12 mouse cellular contexts compared by ENCODE assay signal in the genomic region with DNA sequence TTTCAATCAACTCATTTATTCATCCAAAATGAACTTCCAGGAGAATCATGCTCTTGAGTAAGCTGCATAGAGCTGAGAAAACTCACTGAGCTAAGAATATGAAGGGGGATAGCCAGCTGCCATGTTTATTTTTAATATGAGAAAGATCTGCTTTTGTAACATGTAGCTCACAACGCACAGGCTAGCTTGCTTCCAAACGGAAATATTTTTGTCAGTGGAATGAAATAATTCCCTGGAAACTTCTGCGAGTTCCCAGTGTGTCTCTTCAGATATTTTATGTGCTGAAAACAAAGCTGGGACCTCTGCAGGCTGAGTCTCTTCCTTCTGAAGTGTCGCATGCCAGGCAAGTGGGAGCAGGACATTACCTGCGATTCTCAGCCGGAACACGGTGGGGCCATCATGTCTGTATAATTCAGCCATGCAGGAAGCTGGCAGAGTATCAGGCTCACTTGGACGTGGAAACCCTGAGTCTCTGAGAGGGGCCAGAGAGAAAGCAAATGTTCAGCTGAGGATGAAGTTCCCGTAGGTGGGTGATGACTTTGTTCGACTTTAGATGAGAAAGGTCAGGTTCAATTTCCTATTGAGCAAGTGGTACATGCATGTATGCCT.
"Had no signal": no experiment of that assay in that cellular context is flagged by ENCODE, and none has a peak within 500 bp of the region (broad histone marks: within the 10 kb centered on the region; RNA-seq: fewer than 3 reads in every experiment).

No protein-coding gene starts in this region.

- H3K4me3 ChIP-seq: kidney, embryonic 15.5 days; limb, embryonic 13.5 days; liver, embryonic 15.5 days; midbrain, embryonic 13.5 days had no signal

- H3K27me3 ChIP-seq: kidney, embryonic 15.5 days; limb, embryonic 13.5 days; liver, embryonic 15.5 days; midbrain, embryonic 13.5 days had no signal

- H3K27ac ChIP-seq: kidney, embryonic 15.5 days; limb, embryonic 13.5 days; liver, embryonic 15.5 days; midbrain, embryonic 13.5 days; stomach, postnatal 0 days had no signal

- DNase-seq: kidney, adult 2 months; kidney, postnatal 14 days; lung, adult 2 months; lung, postnatal 36 days; right cerebral cortex, postnatal 25 days; thymus, adult 18-20 months; thymus, postnatal 14 days had no signal

- H3K4me1 ChIP-seq: kidney, embryonic 15.5 days; limb, embryonic 13.5 days; liver, embryonic 15.5 days; midbrain, embryonic 13.5 days had no signal
